Mouse (Mus musculus): ENCODE measurements around the gene Tmem270.

GRCm38 (mm10) chr5:134906633-134907032, at the start of gene Tmem270:
- TF ChIP-seq POLR2A (IDR thresholded peaks at IDR 0.05; ENCODE audit: extremely low read depth, insufficient read depth, low read length) (no peak), CTCF (IDR thresholded peaks at IDR 0.05; ENCODE audit: low read depth, low read length) (no peak)
